Mouse (Mus musculus) retina, embryonic 14.5 days (tissue): Measurements from ENCODE around the gene Mllt6.
A peak's percentile ranks its signal among the peaks of the same experiment; 100 is the strongest.
"Not testable (repeated sequence)": the region's sequence is repeated elsewhere in the genome, so short reads cannot be mapped to it uniquely, and the experiment has no call there.

Experiments
- DNase-seq: peaks from one replicate; pipeline ENCODE4 v3.0.0-alpha.2; 2015; ENCODE audit warnings: low spot score

Mllt6 gene

GRCm38 (mm10) chr11:97695712-97696401 is 32.6 kb downstream of the Mllt6 start:
- DNase-seq = no peak

GRCm38 (mm10) chr11:97696669-97697068 is 33.5 kb downstream of the Mllt6 start:
- no peak for DNase-seq

GRCm38 (mm10) chr11:97697199-97697890 is 34.1 kb downstream of the Mllt6 start:
- DNase-seq = no peak

- peak; percentile 61 for DNase-seq
Observed at GRCm38 (mm10) chr11:97697891-97698529, 34.8 kb downstream of the Mllt6 start.

- peak; percentile 84 for DNase-seq
Observed at GRCm38 (mm10) chr11:97698741-97699611, 35.8 kb downstream of the Mllt6 start.

- DNase-seq = peak; percentile 95
Observed at GRCm38 (mm10) chr11:97699626-97700002, 36.4 kb downstream of the Mllt6 start.

GRCm38 (mm10) chr11:97700003-97700745 is 37.0 kb downstream of the Mllt6 start, which contains the start of gene Pcgf2:
TSS of gene Pcgf2 (minus strand) at chr11:97700497.
- peak; percentile 75 for DNase-seq

- peak; percentile 47 for DNase-seq
Observed at GRCm38 (mm10) chr11:97700746-97701580, 37.7 kb downstream of the Mllt6 start.

- DNase-seq = no peak
Observed at GRCm38 (mm10) chr11:97701581-97702392, 38.6 kb downstream of the Mllt6 start.

- peak; percentile 91 for DNase-seq
Observed at GRCm38 (mm10) chr11:97702393-97702745, 39.2 kb downstream of the Mllt6 start.

- peak; percentile 100 for DNase-seq
Observed at GRCm38 (mm10) chr11:97703039-97703826, 40.0 kb downstream of the Mllt6 start, which contains the start of gene Psmb3. TSS of gene Psmb3 (plus strand) at chr11:97703399.

GRCm38 (mm10) chr11:97710067-97710466 is 46.9 kb downstream of the Mllt6 start:
- DNase-seq = not testable (repeated sequence)

GRCm38 (mm10) chr11:97711200-97711900 is 48.1 kb downstream of the Mllt6 start:
- DNase-seq = no peak

GRCm38 (mm10) chr11:97712286-97712685 is 49.1 kb downstream of the Mllt6 start:
- DNase-seq = no peak

- no peak for DNase-seq
Observed at GRCm38 (mm10) chr11:97713896-97714295, 50.7 kb downstream of the Mllt6 start.

GRCm38 (mm10) chr11:97714356-97714755 is 51.1 kb downstream of the Mllt6 start:
- DNase-seq = no peak

- DNase-seq = no peak
Observed at GRCm38 (mm10) chr11:97714784-97715760, 51.9 kb downstream of the Mllt6 start.
